Mouse (Mus musculus): ENCODE data around the gene Rab24. TPM values are rescaled to one million over a fixed set of nuclear protein-coding genes. Genes with fewer than 3 reads are reported as not detected.

The Rab24 gene
- total and polyA plus RNA-seq, 3 experiments: 67.7 to 136 (median 70.2) TPM

GRCm38 (mm10) chr13:55312028-55312630 is 9.6 kb downstream of the Rab24 start:
- Histone ChIP-seq H3K4me1 (ENCODE audit: insufficient read depth, low read depth, low read length) (peaks cover 3% of the 10 kb centered on the region; the same call in 1 of the 2 replicates), H3K27me3 (ENCODE audit: insufficient read depth, low read length) (no peaks in the 10 kb centered on the region), H3K4me3 (ENCODE audit: low read depth, low read length) (no peak overlapping the region), H3K36me3 (replicated peaks) (peaks cover 90% of the 10 kb centered on the region), H3K9me3 (replicated peaks) (no peaks in the 10 kb centered on the region)
- TF ChIP-seq TAL1 (conservative IDR thresholded peaks at IDR 0.05; ENCODE audit: low read depth, low read length) (no peak), GATA1 (IDR thresholded peaks at IDR 0.05; ENCODE audit: borderline replicate concordance, low read length) (no peak)
- ATAC-seq (ENCODE audit: extremely low read depth, insufficient number of reproducible peaks, low FRiP score, poor library complexity, severe bottlenecking) (no peak), DNase-seq (ENCODE audit: low spot score) (no peak)

- H3K4me1 ChIP-seq (ENCODE audit: insufficient read depth, low read depth, low read length): no peaks in the 10 kb centered on the region
- H3K27me3 ChIP-seq (ENCODE audit: insufficient read depth, low read length): no peaks in the 10 kb centered on the region
- no peak for TF ChIP-seq GATA1 (IDR thresholded peaks at IDR 0.05; ENCODE audit: borderline replicate concordance, low read length)
- no peak for TF ChIP-seq CTCF (IDR thresholded peaks at IDR 0.05; ENCODE audit: low read depth, low read length)
- TF ChIP-seq POLR2AphosphoS5 (IDR thresholded peaks at IDR 0.05; ENCODE audit: insufficient replicate concordance, low read depth, low read length): no peak
- no peak for TF ChIP-seq GATA2 (IDR thresholded peaks at IDR 0.05; ENCODE audit: borderline replicate concordance, low read depth, low read length)
- no peak for TF ChIP-seq TAL1 (conservative IDR thresholded peaks at IDR 0.05; ENCODE audit: low read depth, low read length)
- no peaks in the 10 kb centered on the region for H3K9me3 ChIP-seq (replicated peaks)
- DNase-seq (ENCODE audit: low spot score): no peak
- no peak for ATAC-seq (ENCODE audit: extremely low read depth, insufficient number of reproducible peaks, low FRiP score, poor library complexity, severe bottlenecking)
- no peak overlapping the region for H3K4me3 ChIP-seq (ENCODE audit: low read depth, low read length)
- peaks cover 84% of the 10 kb centered on the region for H3K36me3 ChIP-seq (replicated peaks)
These were observed 20.8 kb downstream of the Rab24 start for GRCm38 (mm10) chr13:55300913-55301312.

GRCm38 (mm10) chr13:55296760-55297159 is 25.0 kb downstream of the Rab24 start:
- Histone ChIP-seq H3K4me1 (ENCODE audit: insufficient read depth, low read depth, low read length) (no peaks in the 10 kb centered on the region), H3K9me3 (replicated peaks) (no peaks in the 10 kb centered on the region), H3K36me3 (replicated peaks) (peaks cover 86% of the 10 kb centered on the region), H3K27me3 (ENCODE audit: insufficient read depth, low read length) (no peaks in the 10 kb centered on the region), H3K4me3 (ENCODE audit: low read depth, low read length) (no peak overlapping the region)
- DNase-seq (ENCODE audit: low spot score) (no peak), ATAC-seq (ENCODE audit: extremely low read depth, insufficient number of reproducible peaks, low FRiP score, poor library complexity, severe bottlenecking) (no peak)
- TF ChIP-seq CTCF (IDR thresholded peaks at IDR 0.05; ENCODE audit: low read depth, low read length): no peak
- no peak for TF ChIP-seq POLR2AphosphoS5 (IDR thresholded peaks at IDR 0.05; ENCODE audit: insufficient replicate concordance, low read depth, low read length)
- TF ChIP-seq TAL1 (conservative IDR thresholded peaks at IDR 0.05; ENCODE audit: low read depth, low read length): no peak

GRCm38 (mm10) chr13:55288854-55289253 is 32.9 kb downstream of the Rab24 start:
- ATAC-seq (ENCODE audit: extremely low read depth, insufficient number of reproducible peaks, low FRiP score, poor library complexity, severe bottlenecking): no peak
- Histone ChIP-seq H3K27me3 (ENCODE audit: insufficient read depth, low read length) (no peaks in the 10 kb centered on the region), H3K4me3 (ENCODE audit: low read depth, low read length) (no peak overlapping the region), H3K36me3 (replicated peaks) (peaks cover 81% of the 10 kb centered on the region), H3K4me1 (ENCODE audit: insufficient read depth, low read depth, low read length) (no peaks in the 10 kb centered on the region), H3K9me3 (replicated peaks) (no peaks in the 10 kb centered on the region)
- no peak for DNase-seq (ENCODE audit: low spot score)
- TF ChIP-seq CTCF (IDR thresholded peaks at IDR 0.05; ENCODE audit: low read depth, low read length) (no peak), TAL1 (conservative IDR thresholded peaks at IDR 0.05; ENCODE audit: low read depth, low read length) (no peak), POLR2AphosphoS5 (IDR thresholded peaks at IDR 0.05; ENCODE audit: insufficient replicate concordance, low read depth, low read length) (no peak), GATA2 (IDR thresholded peaks at IDR 0.05; ENCODE audit: borderline replicate concordance, low read depth, low read length) (no peak), GATA1 (IDR thresholded peaks at IDR 0.05; ENCODE audit: borderline replicate concordance, low read length) (no peak)

GRCm38 (mm10) chr13:55277646-55278045 is 44.1 kb downstream of the Rab24 start:
- TF ChIP-seq CTCF (IDR thresholded peaks at IDR 0.05; ENCODE audit: low read depth, low read length): no peak
- TF ChIP-seq GATA1 (IDR thresholded peaks at IDR 0.05; ENCODE audit: borderline replicate concordance, low read length): no peak
- TF ChIP-seq GATA2 (IDR thresholded peaks at IDR 0.05; ENCODE audit: borderline replicate concordance, low read depth, low read length): no peak
- no peak for TF ChIP-seq TAL1 (conservative IDR thresholded peaks at IDR 0.05; ENCODE audit: low read depth, low read length)
- TF ChIP-seq POLR2AphosphoS5 (IDR thresholded peaks at IDR 0.05; ENCODE audit: insufficient replicate concordance, low read depth, low read length): no peak
- DNase-seq (ENCODE audit: low spot score): no peak
- Histone ChIP-seq H3K27me3 (ENCODE audit: insufficient read depth, low read length) (no peaks in the 10 kb centered on the region), H3K9me3 (replicated peaks) (no peaks in the 10 kb centered on the region), H3K4me3 (ENCODE audit: low read depth, low read length) (no peak overlapping the region), H3K36me3 (replicated peaks) (peaks cover 77% of the 10 kb centered on the region), H3K4me1 (ENCODE audit: insufficient read depth, low read depth, low read length) (peaks cover 9% of the 10 kb centered on the region)
- peak; percentile 45 for ATAC-seq (ENCODE audit: extremely low read depth, insufficient number of reproducible peaks, low FRiP score, poor library complexity, severe bottlenecking)

GRCm38 (mm10) chr13:55277203-55277602 is 44.5 kb downstream of the Rab24 start:
- Histone ChIP-seq H3K27me3 (ENCODE audit: insufficient read depth, low read length) (no peaks in the 10 kb centered on the region), H3K4me3 (ENCODE audit: low read depth, low read length) (no peak overlapping the region), H3K9me3 (replicated peaks) (no peaks in the 10 kb centered on the region), H3K4me1 (ENCODE audit: insufficient read depth, low read depth, low read length) (peaks cover 9% of the 10 kb centered on the region), H3K36me3 (replicated peaks) (peaks cover 75% of the 10 kb centered on the region)
- ATAC-seq (ENCODE audit: extremely low read depth, insufficient number of reproducible peaks, low FRiP score, poor library complexity, severe bottlenecking): no peak
- DNase-seq (ENCODE audit: low spot score): no peak
- no peak for TF ChIP-seq TAL1 (conservative IDR thresholded peaks at IDR 0.05; ENCODE audit: low read depth, low read length)
- TF ChIP-seq GATA1 (IDR thresholded peaks at IDR 0.05; ENCODE audit: borderline replicate concordance, low read length): no peak
- no peak for TF ChIP-seq POLR2AphosphoS5 (IDR thresholded peaks at IDR 0.05; ENCODE audit: insufficient replicate concordance, low read depth, low read length)
- TF ChIP-seq GATA2 (IDR thresholded peaks at IDR 0.05; ENCODE audit: borderline replicate concordance, low read depth, low read length): no peak
- no peak for TF ChIP-seq CTCF (IDR thresholded peaks at IDR 0.05; ENCODE audit: low read depth, low read length)

Other genes starting within 250 kb of the Rab24 start
- gene Uimc1, start 221.6 kb downstream of the Rab24 start, total RNA-seq (2014; fragmentation: Nextera tagmentation): 52.4 and 54.8 TPM in 2 replicates
- gene Uimc1, start 221.6 kb downstream of the Rab24 start, total RNA-seq (2017): 49.3 and 55.0 TPM in 2 replicates
- gene Uimc1, start 221.6 kb downstream of the Rab24 start, polyA plus RNA-seq (2012): 6.6 and 7.8 TPM in 2 replicates
- 38.0 and 41.8 TPM in 2 replicates for gene Zfp346, start 216.6 kb downstream of the Rab24 start, total RNA-seq (2014; fragmentation: Nextera tagmentation)
- gene Zfp346, start 216.6 kb downstream of the Rab24 start, total RNA-seq (2017): 15.0 and 15.7 TPM in 2 replicates
- gene Zfp346, start 216.6 kb downstream of the Rab24 start, polyA plus RNA-seq (2012): 11.3 and 13.8 TPM in 2 replicates
- not detected in 2 replicates for gene Gm17617, start 188.4 kb downstream of the Rab24 start, total RNA-seq (2014; fragmentation: Nextera tagmentation)
- not detected in 2 replicates for gene Gm17617, start 188.4 kb downstream of the Rab24 start, total RNA-seq (2017)
- not detected in 2 replicates for gene Gm17617, start 188.4 kb downstream of the Rab24 start, polyA plus RNA-seq (2012)
- gene Fgfr4, start 169.3 kb downstream of the Rab24 start, total RNA-seq (2014; fragmentation: Nextera tagmentation): not detected in 2 replicates
- gene Fgfr4, start 169.3 kb downstream of the Rab24 start, total RNA-seq (2017): 0.05 TPM in 1 of 2 replicates, not detected in the other
- gene Fgfr4, start 169.3 kb downstream of the Rab24 start, polyA plus RNA-seq (2012): not detected in 2 replicates
- 99.3 and 111 TPM in 2 replicates for gene Nsd1, start 112.2 kb downstream of the Rab24 start, total RNA-seq (2014; fragmentation: Nextera tagmentation)
- 52.9 and 64.1 TPM in 2 replicates for gene Nsd1, start 112.2 kb downstream of the Rab24 start, total RNA-seq (2017)
- gene Nsd1, start 112.2 kb downstream of the Rab24 start, polyA plus RNA-seq (2012): 11.6 and 14.8 TPM in 2 replicates
- 826 and 898 TPM in 2 replicates for gene Prelid1, start 1.4 kb downstream of the Rab24 start, total RNA-seq (2014; fragmentation: Nextera tagmentation)
- gene Prelid1, start 1.4 kb downstream of the Rab24 start, total RNA-seq (2017): 325 and 333 TPM in 2 replicates
- 395 and 733 TPM in 2 replicates for gene Prelid1, start 1.4 kb downstream of the Rab24 start, polyA plus RNA-seq (2012)
- 0.87 and 33.8 TPM in 2 replicates for gene Mxd3, start 7.9 kb upstream of the Rab24 start, total RNA-seq (2014; fragmentation: Nextera tagmentation)
- 8.3 and 10.8 TPM in 2 replicates for gene Mxd3, start 7.9 kb upstream of the Rab24 start, total RNA-seq (2017)
- 3.8 and 4.7 TPM in 2 replicates for gene Mxd3, start 7.9 kb upstream of the Rab24 start, polyA plus RNA-seq (2012)
- gene Lman2, start 40.8 kb upstream of the Rab24 start, total RNA-seq (2014; fragmentation: Nextera tagmentation): 68.4 and 77.7 TPM in 2 replicates
- 76.9 and 91.1 TPM in 2 replicates for gene Lman2, start 40.8 kb upstream of the Rab24 start, total RNA-seq (2017)
- gene Lman2, start 40.8 kb upstream of the Rab24 start, polyA plus RNA-seq (2012): 41.1 and 124 TPM in 2 replicates
- 2.2 and 6.4 TPM in 2 replicates for gene Rgs14, start 47.8 kb upstream of the Rab24 start, total RNA-seq (2014; fragmentation: Nextera tagmentation)
- 10.0 and 10.1 TPM in 2 replicates for gene Rgs14, start 47.8 kb upstream of the Rab24 start, total RNA-seq (2017)
- gene Rgs14, start 47.8 kb upstream of the Rab24 start, polyA plus RNA-seq (2012): 6.0 and 6.6 TPM in 2 replicates
- gene Slc34a1, start 76.2 kb upstream of the Rab24 start, total RNA-seq (2014; fragmentation: Nextera tagmentation): not detected in 2 replicates
- 0.06 and 0.93 TPM in 2 replicates for gene Slc34a1, start 76.2 kb upstream of the Rab24 start, total RNA-seq (2017)
- gene Slc34a1, start 76.2 kb upstream of the Rab24 start, polyA plus RNA-seq (2012): not detected in 2 replicates
- gene Pfn3, start 93.3 kb upstream of the Rab24 start, total RNA-seq (2014; fragmentation: Nextera tagmentation): not detected in 2 replicates
- gene Pfn3, start 93.3 kb upstream of the Rab24 start, total RNA-seq (2017): not detected in 2 replicates
- gene Pfn3, start 93.3 kb upstream of the Rab24 start, polyA plus RNA-seq (2012): not detected in 2 replicates
- gene F12, start 104.8 kb upstream of the Rab24 start, total RNA-seq (2014; fragmentation: Nextera tagmentation): not detected in 2 replicates
- gene F12, start 104.8 kb upstream of the Rab24 start, total RNA-seq (2017): 0.05 TPM in 1 of 2 replicates, not detected in the other
- not detected in 2 replicates for gene F12, start 104.8 kb upstream of the Rab24 start, polyA plus RNA-seq (2012)
- gene Grk6, start 123.1 kb upstream of the Rab24 start, total RNA-seq (2014; fragmentation: Nextera tagmentation): 23.0 and 27.5 TPM in 2 replicates
- 48.9 and 53.9 TPM in 2 replicates for gene Grk6, start 123.1 kb upstream of the Rab24 start, total RNA-seq (2017)
- gene Grk6, start 123.1 kb upstream of the Rab24 start, polyA plus RNA-seq (2012): 42.6 and 46.0 TPM in 2 replicates
- gene Prr7, start 142.3 kb upstream of the Rab24 start, total RNA-seq (2014; fragmentation: Nextera tagmentation): 0.53 TPM in 1 of 2 replicates, not detected in the other
- 0.44 and 1.6 TPM in 2 replicates for gene Prr7, start 142.3 kb upstream of the Rab24 start, total RNA-seq (2017)
- 1.6 and 2.7 TPM in 2 replicates for gene Prr7, start 142.3 kb upstream of the Rab24 start, polyA plus RNA-seq (2012)
- gene Dbn1, start 166.2 kb upstream of the Rab24 start, total RNA-seq (2014; fragmentation: Nextera tagmentation): not detected in 2 replicates
- 0.23 and 0.33 TPM in 2 replicates for gene Dbn1, start 166.2 kb upstream of the Rab24 start, total RNA-seq (2017)
- 0.25 and 0.30 TPM in 2 replicates for gene Dbn1, start 166.2 kb upstream of the Rab24 start, polyA plus RNA-seq (2012)
- 19.9 and 20.0 TPM in 2 replicates for gene Pdlim7, start 191.7 kb upstream of the Rab24 start, total RNA-seq (2014; fragmentation: Nextera tagmentation)
- 8.5 and 13.5 TPM in 2 replicates for gene Pdlim7, start 191.7 kb upstream of the Rab24 start, total RNA-seq (2017)
- 52.5 and 61.7 TPM in 2 replicates for gene Pdlim7, start 191.7 kb upstream of the Rab24 start, polyA plus RNA-seq (2012)
- 1.6 and 1.7 TPM in 2 replicates for gene Dok3, start 207.3 kb upstream of the Rab24 start, total RNA-seq (2014; fragmentation: Nextera tagmentation)
- gene Dok3, start 207.3 kb upstream of the Rab24 start, total RNA-seq (2017): 8.4 and 8.8 TPM in 2 replicates
- gene Dok3, start 207.3 kb upstream of the Rab24 start, polyA plus RNA-seq (2012): 11.6 and 14.4 TPM in 2 replicates
- 51.5 and 60.8 TPM in 2 replicates for gene Ddx41, start 214.7 kb upstream of the Rab24 start, total RNA-seq (2014; fragmentation: Nextera tagmentation)
- gene Ddx41, start 214.7 kb upstream of the Rab24 start, total RNA-seq (2017): 59.1 and 67.7 TPM in 2 replicates
- 101 and 104 TPM in 2 replicates for gene Ddx41, start 214.7 kb upstream of the Rab24 start, polyA plus RNA-seq (2012)
- gene Fam193b, start 249.2 kb upstream of the Rab24 start, total RNA-seq (2014; fragmentation: Nextera tagmentation): 54.4 and 65.4 TPM in 2 replicates
- gene Fam193b, start 249.2 kb upstream of the Rab24 start, total RNA-seq (2017): 23.3 and 25.8 TPM in 2 replicates
- 57.3 and 68.0 TPM in 2 replicates for gene Fam193b, start 249.2 kb upstream of the Rab24 start, polyA plus RNA-seq (2012)